Mouse (Mus musculus) effector memory CD4-positive, alpha-beta T cell, adult 7 months (primary cell): ENCODE results near the gene Lepr. TPM values are rescaled to one million over a fixed set of nuclear protein-coding genes. Genes with fewer than 3 reads are reported as not detected.

Source experiments
- polyA plus RNA-seq: library from polyadenylated mRNA; unstranded; fragments of 100-300 nt; shearing (Covaris generic); gene quantifications from one replicate; pipeline ENCODE4 v1.2.1, GENCODE M21; 2017

The Lepr gene
- 0.55 TPM for polyA plus RNA-seq

GRCm38 (mm10) chr4:101717367-101718121 lies at the start of gene Lepr:
Lepr (plus strand) TSS chr4:101717404.

GRCm38 (mm10) chr4:101843923-101844322 lies 126.7 kb downstream of the Lepr start, which contains the start of gene B020004J07Rik:
B020004J07Rik (minus strand) TSS chr4:101844023.

Other genes starting within 250 kb of the Lepr start
- 1.7 TPM for gene Dnajc6, start 220.8 kb upstream of the Lepr start, polyA plus RNA-seq
- gene Leprot, start 69.7 kb upstream of the Lepr start, polyA plus RNA-seq, result 36.9 TPM
- gene B020004J07Rik, start 126.6 kb downstream of the Lepr start, polyA plus RNA-seq, result not detected
- 0.43 TPM for gene C130073F10Rik, start 176.4 kb downstream of the Lepr start, polyA plus RNA-seq
- not detected for gene Gm12800, start 191.7 kb downstream of the Lepr start, polyA plus RNA-seq
- gene Gm12794, start 223.0 kb downstream of the Lepr start, polyA plus RNA-seq, result not detected